Mouse (Mus musculus): ENCODE measurements around the gene Kcnk5.

GRCm38 (mm10) chr14:20162686-20163085 lies 18.9 kb downstream of the Kcnk5 start:
- TF ChIP-seq CTCF (IDR thresholded peaks at IDR 0.05) = no peak
- no peak for TF ChIP-seq EP300 (IDR thresholded peaks at IDR 0.05)
